Mouse (Mus musculus): ENCODE results near the gene Cby3. TPM values are rescaled to one million over a fixed set of nuclear protein-coding genes. Genes with fewer than 3 reads are reported as not detected.

Cby3 gene
- total RNA-seq, 2 experiments from 2014 or later: 0.42 TPM; not detected in 1

- no peak for DNase-seq (ENCODE audit: extremely low spot score in 1 of 2, low spot score in 1 of 2)
Measured at GRCm38 (mm10) chr11:50387167-50387679, 33.0 kb downstream of the Cby3 start.

- no peak for DNase-seq (ENCODE audit: extremely low spot score in 1 of 2, low spot score in 1 of 2)
Measured at GRCm38 (mm10) chr11:50387697-50388096, 33.4 kb downstream of the Cby3 start.

- DNase-seq (ENCODE audit: extremely low spot score in 1 of 2, low spot score in 1 of 2): no peak
Measured at GRCm38 (mm10) chr11:50388217-50388929, 34.1 kb downstream of the Cby3 start.

GRCm38 (mm10) chr11:50389011-50389410 is 34.7 kb downstream of the Cby3 start:
- no peak for DNase-seq (ENCODE audit: extremely low spot score in 1 of 2, low spot score in 1 of 2)

- no peak for DNase-seq (ENCODE audit: extremely low spot score in 1 of 2, low spot score in 1 of 2)
Measured at GRCm38 (mm10) chr11:50389616-50390015, 35.4 kb downstream of the Cby3 start.

- no peak for DNase-seq (ENCODE audit: extremely low spot score in 1 of 2, low spot score in 1 of 2)
Measured at GRCm38 (mm10) chr11:50391272-50391960, 37.2 kb downstream of the Cby3 start.

GRCm38 (mm10) chr11:50393306-50393705 is 39.0 kb downstream of the Cby3 start:
- no peak for DNase-seq (ENCODE audit: extremely low spot score in 1 of 2, low spot score in 1 of 2)

GRCm38 (mm10) chr11:50394731-50395130 is 40.5 kb downstream of the Cby3 start:
- no peak for DNase-seq (ENCODE audit: extremely low spot score in 1 of 2, low spot score in 1 of 2)

- no peak for DNase-seq (ENCODE audit: extremely low spot score in 1 of 2, low spot score in 1 of 2)
Measured at GRCm38 (mm10) chr11:50396766-50397307, 42.6 kb downstream of the Cby3 start.

GRCm38 (mm10) chr11:50397316-50397715 is 43.1 kb downstream of the Cby3 start:
- DNase-seq (ENCODE audit: extremely low spot score in 1 of 2, low spot score in 1 of 2): no peak

GRCm38 (mm10) chr11:50398803-50399202 is 44.5 kb downstream of the Cby3 start:
- DNase-seq (ENCODE audit: extremely low spot score in 1 of 2, low spot score in 1 of 2): no peak

GRCm38 (mm10) chr11:50402481-50402880 is 48.2 kb downstream of the Cby3 start:
- DNase-seq (ENCODE audit: extremely low spot score in 1 of 2, low spot score in 1 of 2): no peak

- no peak for DNase-seq (ENCODE audit: extremely low spot score in 1 of 2, low spot score in 1 of 2)
Measured at GRCm38 (mm10) chr11:50403367-50404014, 49.2 kb downstream of the Cby3 start.

- no peak for DNase-seq (ENCODE audit: extremely low spot score in 1 of 2, low spot score in 1 of 2)
Measured at GRCm38 (mm10) chr11:50407235-50407634, 53.0 kb downstream of the Cby3 start.

Small RNA genes within 50 kb of the gene (microRNA-seq; reads per million reads assigned to microRNA genes)
- gene Mir804: 0 to 0.18 reads per million in 2 experiments

Other genes starting within 250 kb of the Cby3 start
- gene Tbc1d9b, start 223.1 kb upstream of the Cby3 start, total RNA-seq (2021): 100 to 1,000 TPM; 103 to 106 TPM
- 10 to 100 TPM; 15.1 to 16.2 TPM for gene Mrnip, start 180.0 kb upstream of the Cby3 start, total RNA-seq (2021)
- 100 to 1,000 TPM; 421 to 453 TPM for gene Sqstm1, start 143.6 kb upstream of the Cby3 start, total RNA-seq (2021)
- 100 to 1,000 TPM; 108 to 113 TPM for gene Mgat4b, start 143.6 kb upstream of the Cby3 start, total RNA-seq (2021)
- 10 to 100 TPM in 1 of 2 experiments, 1 to 10 TPM in 1; 8.8 to 11.2 TPM for gene Ltc4s, start 115.8 kb upstream of the Cby3 start, total RNA-seq (2021)
- gene Maml1, start 62.2 kb upstream of the Cby3 start, total RNA-seq (2021): 10 to 100 TPM; 10.4 to 11.6 TPM
- 100 to 1,000 TPM; 390 to 437 TPM for gene Canx, start 28.8 kb upstream of the Cby3 start, total RNA-seq (2021)
- 100 to 1,000 TPM; 241 to 264 TPM for gene Hnrnph1, start 22.5 kb downstream of the Cby3 start, total RNA-seq (2021)
- gene Rufy1, start 76.7 kb downstream of the Cby3 start, total RNA-seq (2021): 10 to 100 TPM; 26.7 to 30.3 TPM
- gene Adamts2, start 247.6 kb downstream of the Cby3 start, total RNA-seq (2021): 10 to 100 TPM in 1 of 2 experiments, 1 to 10 TPM in 1; 9.0 to 13.5 TPM